Mouse (Mus musculus): ENCODE measurements around the gene H6pd. TPM values are rescaled to one million over a fixed set of nuclear protein-coding genes. Genes with fewer than 3 reads are reported as not detected.

The H6pd gene
- polyA plus RNA-seq, 1 experiment: 7.3 TPM

DNA sequence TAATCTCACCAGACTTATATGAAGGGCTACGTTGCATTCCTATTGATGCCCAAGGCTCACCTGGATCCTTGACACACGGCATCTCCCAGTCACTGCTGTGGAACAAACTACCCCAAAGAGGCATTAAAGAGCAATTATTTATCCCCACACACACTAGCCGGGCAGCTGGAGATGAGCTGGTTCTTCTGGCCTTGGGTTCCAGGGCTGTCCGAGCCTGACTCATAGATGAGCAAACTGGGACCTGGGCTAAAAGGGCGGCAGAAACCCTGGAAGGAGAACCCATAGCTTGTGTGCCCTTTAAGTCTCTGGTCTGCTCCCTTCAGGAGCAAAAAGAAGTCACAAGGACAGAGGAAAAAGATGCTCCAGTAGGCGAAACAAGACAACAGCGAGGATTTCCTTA lies 48.4 kb downstream of the H6pd start:
- TF ChIP-seq POLR2A (IDR thresholded peaks at IDR 0.05; ENCODE audit: control insufficient read depth, low read depth, low read length) (no peak), CTCF (IDR thresholded peaks at IDR 0.05; ENCODE audit: control insufficient read depth, insufficient read depth, insufficient replicate concordance, low read depth, low read length) (no peak)
- H3K27me3 ChIP-seq (ENCODE audit: control insufficient read depth, insufficient read depth, low read length): no peaks in the 10 kb centered on the region
- H3K36me3 ChIP-seq (ENCODE audit: control insufficient read depth, insufficient read depth, low read length): no peaks in the 10 kb centered on the region
- peak overlapping the region; percentile 9; the same call in 1 of the 2 replicates for H3K4me3 ChIP-seq (ENCODE audit: control insufficient read depth, low read depth, low read length)
- no peak overlapping the region for H3K27ac ChIP-seq (ENCODE audit: control insufficient read depth, insufficient read depth, low read depth, low read length)
- no peaks in the 10 kb centered on the region; the same call in 1 of the 2 replicates for H3K4me1 ChIP-seq (ENCODE audit: control insufficient read depth, insufficient read depth, low read length)

DNA sequence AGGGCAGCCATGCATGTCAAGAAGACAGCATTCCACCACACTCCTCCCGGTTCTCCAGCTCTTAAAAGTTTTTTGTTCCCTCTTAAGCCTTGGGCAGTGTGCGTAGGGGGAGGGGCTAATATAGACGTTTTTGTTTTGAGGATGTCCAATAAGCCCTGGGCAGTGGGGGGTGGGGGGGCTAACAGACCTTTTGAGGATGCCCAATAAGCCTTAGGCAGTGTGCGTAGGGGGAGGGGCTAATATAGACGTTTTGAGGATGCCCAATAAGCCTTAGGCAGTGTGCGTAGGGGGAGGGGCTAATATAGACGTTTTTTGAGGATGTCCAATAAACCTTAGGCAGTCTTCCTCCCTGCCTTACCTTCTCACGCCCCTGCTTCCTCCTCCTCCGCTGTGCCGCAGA lies 49.0 kb downstream of the H6pd start:
- no peak for TF ChIP-seq POLR2A (IDR thresholded peaks at IDR 0.05; ENCODE audit: control insufficient read depth, low read depth, low read length)
- TF ChIP-seq CTCF (IDR thresholded peaks at IDR 0.05; ENCODE audit: control insufficient read depth, insufficient read depth, insufficient replicate concordance, low read depth, low read length): no peak
- H3K27me3 ChIP-seq (ENCODE audit: control insufficient read depth, insufficient read depth, low read length): no peaks in the 10 kb centered on the region
- peak overlapping the region; percentile 25 for H3K4me3 ChIP-seq (ENCODE audit: control insufficient read depth, low read depth, low read length)
- no peaks in the 10 kb centered on the region for H3K36me3 ChIP-seq (ENCODE audit: control insufficient read depth, insufficient read depth, low read length)
- no peaks in the 10 kb centered on the region; the same call in 1 of the 2 replicates for H3K4me1 ChIP-seq (ENCODE audit: control insufficient read depth, insufficient read depth, low read length)
- no peak overlapping the region for H3K27ac ChIP-seq (ENCODE audit: control insufficient read depth, insufficient read depth, low read depth, low read length)

DNA sequence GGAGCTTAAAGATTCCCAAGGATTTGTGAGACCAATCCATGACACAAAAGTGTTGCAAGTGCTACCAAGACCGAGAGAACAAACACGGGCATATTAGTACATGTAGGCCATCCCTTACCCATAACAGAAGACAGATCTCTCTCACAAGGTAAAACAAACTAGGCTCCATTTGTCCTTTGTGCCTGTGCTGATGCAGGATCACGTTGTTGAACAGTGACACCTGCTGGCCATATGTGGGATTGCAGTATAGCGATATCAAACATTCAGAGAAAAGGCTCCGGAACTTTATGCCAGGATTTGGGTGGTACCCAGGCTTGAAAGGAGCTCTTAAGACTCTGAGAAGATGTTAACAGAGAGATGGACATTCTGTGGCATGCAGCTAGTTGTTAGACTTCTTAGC lies 50.3 kb downstream of the H6pd start:
- Histone ChIP-seq H3K4me1 (ENCODE audit: control insufficient read depth, insufficient read depth, low read length) (peaks cover 6% of the 10 kb centered on the region), H3K27me3 (ENCODE audit: control insufficient read depth, insufficient read depth, low read length) (no peaks in the 10 kb centered on the region), H3K36me3 (ENCODE audit: control insufficient read depth, insufficient read depth, low read length) (no peaks in the 10 kb centered on the region), H3K4me3 (ENCODE audit: control insufficient read depth, low read depth, low read length) (no peak overlapping the region), H3K27ac (ENCODE audit: control insufficient read depth, insufficient read depth, low read depth, low read length) (no peak overlapping the region)
- TF ChIP-seq CTCF (IDR thresholded peaks at IDR 0.05; ENCODE audit: control insufficient read depth, insufficient read depth, insufficient replicate concordance, low read depth, low read length) (peak; percentile 36; the same call in 1 of the 2 replicates), POLR2A (IDR thresholded peaks at IDR 0.05; ENCODE audit: control insufficient read depth, low read depth, low read length) (no peak)

DNA sequence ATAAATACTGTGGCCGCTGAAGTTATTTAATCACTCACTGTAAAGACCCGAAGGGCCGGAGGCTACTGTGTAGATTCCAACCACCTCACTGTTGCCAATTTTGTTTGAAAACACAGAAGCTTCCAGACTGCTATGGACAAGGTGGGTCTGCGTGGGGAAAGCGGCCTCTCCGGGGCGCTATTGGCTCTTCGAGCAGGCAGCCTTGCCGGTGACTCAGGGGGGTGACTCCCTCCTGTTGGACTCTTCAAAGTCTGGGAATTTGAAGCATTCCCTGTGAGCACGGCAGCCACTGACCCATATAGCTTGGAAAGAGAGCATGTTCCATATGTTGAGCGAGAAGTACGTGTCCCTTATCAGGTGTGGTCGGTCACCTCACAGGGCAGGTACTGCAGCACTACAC lies 52.8 kb downstream of the H6pd start:
- H3K4me3 ChIP-seq (ENCODE audit: control insufficient read depth, low read depth, low read length): no peak overlapping the region
- no peak overlapping the region for H3K27ac ChIP-seq (ENCODE audit: control insufficient read depth, insufficient read depth, low read depth, low read length)
- no peaks in the 10 kb centered on the region for H3K27me3 ChIP-seq (ENCODE audit: control insufficient read depth, insufficient read depth, low read length)
- no peaks in the 10 kb centered on the region for H3K36me3 ChIP-seq (ENCODE audit: control insufficient read depth, insufficient read depth, low read length)
- peaks cover 6% of the 10 kb centered on the region for H3K4me1 ChIP-seq (ENCODE audit: control insufficient read depth, insufficient read depth, low read length)
- TF ChIP-seq POLR2A (IDR thresholded peaks at IDR 0.05; ENCODE audit: control insufficient read depth, low read depth, low read length) (no peak), CTCF (IDR thresholded peaks at IDR 0.05; ENCODE audit: control insufficient read depth, insufficient read depth, insufficient replicate concordance, low read depth, low read length) (no peak)

DNA sequence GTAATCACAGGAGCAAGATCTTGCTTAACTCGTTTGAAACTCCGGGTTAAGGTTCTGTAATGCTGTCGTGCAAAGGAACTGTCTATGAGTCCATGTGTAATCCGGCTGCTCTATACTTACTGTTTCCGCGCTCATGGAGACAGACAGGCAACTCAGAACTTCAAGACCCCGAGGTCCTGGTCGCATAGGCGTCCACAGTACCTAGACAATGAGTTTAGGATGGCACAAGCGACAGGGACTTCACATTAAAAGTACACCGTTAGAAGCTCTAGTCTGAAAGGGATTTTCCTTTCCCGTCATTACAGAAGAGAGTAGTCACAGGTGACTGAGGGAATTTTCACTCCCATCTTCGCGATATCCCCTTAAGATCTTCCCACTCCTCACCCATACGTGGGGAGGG lies 53.2 kb downstream of the H6pd start:
- H3K27me3 ChIP-seq (ENCODE audit: control insufficient read depth, insufficient read depth, low read length): no peaks in the 10 kb centered on the region
- TF ChIP-seq POLR2A (IDR thresholded peaks at IDR 0.05; ENCODE audit: control insufficient read depth, low read depth, low read length) (no peak), CTCF (IDR thresholded peaks at IDR 0.05; ENCODE audit: control insufficient read depth, insufficient read depth, insufficient replicate concordance, low read depth, low read length) (no peak)
- peak overlapping the region; percentile 52 for H3K4me3 ChIP-seq (ENCODE audit: control insufficient read depth, low read depth, low read length)
- peaks cover 6% of the 10 kb centered on the region for H3K4me1 ChIP-seq (ENCODE audit: control insufficient read depth, insufficient read depth, low read length)
- H3K36me3 ChIP-seq (ENCODE audit: control insufficient read depth, insufficient read depth, low read length): no peaks in the 10 kb centered on the region
- no peak overlapping the region; the same call in 1 of the 2 replicates for H3K27ac ChIP-seq (ENCODE audit: control insufficient read depth, insufficient read depth, low read depth, low read length)

DNA sequence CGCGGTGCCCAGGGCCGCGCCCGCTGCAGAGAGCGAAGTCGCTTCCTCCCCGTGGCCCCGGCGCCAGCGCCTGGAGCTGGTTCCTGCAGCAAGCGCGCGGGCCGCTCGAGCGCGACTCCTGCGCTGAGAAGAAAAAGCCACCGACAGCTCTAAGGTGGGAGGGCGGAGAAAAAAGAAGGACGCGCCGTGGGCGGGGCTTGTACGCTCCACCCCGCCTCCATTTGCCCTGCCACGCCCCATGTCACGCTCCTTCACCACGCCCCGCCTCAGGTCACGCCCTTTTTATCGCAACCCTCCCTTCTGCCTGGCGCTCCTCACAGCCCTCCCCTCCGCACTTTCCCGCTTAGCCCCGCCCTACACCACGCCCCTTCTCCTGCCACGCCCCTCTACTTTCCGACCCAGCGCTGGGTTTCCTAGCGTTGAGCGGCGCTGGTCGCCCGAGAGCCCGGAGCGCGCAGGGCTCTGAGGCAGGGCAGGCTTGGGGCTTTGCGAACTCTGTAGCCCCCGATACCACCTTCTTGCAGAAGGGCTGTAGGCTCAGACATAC lies 53.9 kb downstream of the H6pd start, which contains the start of gene Spsb1:
Spsb1 (minus strand) TSS at position 151 of the 547 bp plus-strand sequence.
- Histone ChIP-seq H3K36me3 (ENCODE audit: control insufficient read depth, insufficient read depth, low read length) (no peaks in the 10 kb centered on the region), H3K4me1 (ENCODE audit: control insufficient read depth, insufficient read depth, low read length) (peaks cover 6% of the 10 kb centered on the region), H3K27me3 (ENCODE audit: control insufficient read depth, insufficient read depth, low read length) (no peaks in the 10 kb centered on the region), H3K27ac (ENCODE audit: control insufficient read depth, insufficient read depth, low read depth, low read length) (no peak within 1 kb of the TSS; the same call in 1 of the 2 replicates), H3K4me3 (ENCODE audit: control insufficient read depth, low read depth, low read length) (peak within 1 kb of the TSS; percentile 55)
- peak; percentile 60 for TF ChIP-seq POLR2A (IDR thresholded peaks at IDR 0.05; ENCODE audit: control insufficient read depth, low read depth, low read length)
- TF ChIP-seq CTCF (IDR thresholded peaks at IDR 0.05; ENCODE audit: control insufficient read depth, insufficient read depth, insufficient replicate concordance, low read depth, low read length): no peak

DNA sequence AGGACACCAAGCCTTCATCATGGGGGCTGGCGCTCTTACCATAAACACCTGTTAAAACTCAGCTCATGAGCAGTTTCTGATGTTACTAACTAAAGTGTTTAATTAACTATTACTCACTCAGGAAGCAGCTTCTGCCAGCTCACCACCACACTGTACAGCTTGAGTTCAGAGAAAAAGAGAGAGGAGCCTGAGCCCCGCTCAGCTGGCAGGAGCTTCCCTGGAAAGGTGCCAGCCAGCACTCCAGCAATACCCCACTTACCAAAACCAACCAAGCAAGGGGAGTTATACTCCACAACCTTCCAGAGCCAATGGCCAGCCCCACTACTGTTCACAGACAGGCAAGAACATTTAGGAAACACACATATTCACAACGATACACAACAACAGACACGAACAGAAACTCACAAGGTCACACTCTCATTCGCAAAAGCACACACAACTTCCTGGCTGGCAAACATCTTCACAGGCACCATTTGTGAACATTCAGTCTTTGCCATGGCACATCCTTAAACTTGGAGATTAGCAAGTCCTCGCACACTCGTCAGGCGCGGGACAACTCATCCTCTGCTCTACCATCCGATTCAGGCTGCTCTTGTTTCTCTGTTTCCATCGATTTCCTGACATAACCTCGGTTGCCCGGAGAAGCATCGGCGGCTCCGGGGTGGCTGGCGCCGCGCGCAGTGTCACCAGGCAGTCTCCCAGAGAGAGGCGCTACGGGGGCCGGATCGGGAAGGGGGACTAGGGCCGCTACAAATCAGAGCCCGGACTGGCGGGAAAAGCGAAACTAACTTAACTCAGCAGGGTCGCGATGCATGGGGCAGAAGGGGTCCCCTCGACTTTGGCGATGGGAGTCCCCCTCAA lies 55.0 kb downstream of the H6pd start:
- Histone ChIP-seq H3K36me3 (ENCODE audit: control insufficient read depth, insufficient read depth, low read length) (no peaks in the 10 kb centered on the region), H3K27me3 (ENCODE audit: control insufficient read depth, insufficient read depth, low read length) (no peaks in the 10 kb centered on the region), H3K4me3 (ENCODE audit: control insufficient read depth, low read depth, low read length) (peak overlapping the region; percentile 55), H3K27ac (ENCODE audit: control insufficient read depth, insufficient read depth, low read depth, low read length) (no peak overlapping the region), H3K4me1 (ENCODE audit: control insufficient read depth, insufficient read depth, low read length) (peaks cover 6% of the 10 kb centered on the region)
- TF ChIP-seq CTCF (IDR thresholded peaks at IDR 0.05; ENCODE audit: control insufficient read depth, insufficient read depth, insufficient replicate concordance, low read depth, low read length) (no peak), POLR2A (IDR thresholded peaks at IDR 0.05; ENCODE audit: control insufficient read depth, low read depth, low read length) (no peak)

All from testis, adult 2 months (tissue).